Mouse (Mus musculus) hindbrain, embryonic 10.5 days (tissue): ENCODE data around the gene Ezh2. TPM values are rescaled to one million over a fixed set of nuclear protein-coding genes. Genes with fewer than 3 reads are reported as not detected.

Experiments used
- DNase-seq: peaks from one replicate; pipeline ENCODE4 v3.0.0-alpha.2; 2017; ENCODE audit warnings: low spot score
- H3K27ac ChIP-seq: fragments of 300-500 bp; sonication (generic); 2 replicates; pipeline ENCODE4 v1.5.1; 2016; ENCODE audit warnings: mild to moderate bottlenecking, moderate library complexity
- H3K27me3 ChIP-seq: fragments of 300-500 bp; sonication (generic); 2 replicates; pipeline ENCODE4 v1.6.1; 2016; ENCODE audit warnings: mild to moderate bottlenecking; ENCODE audit not compliant: poor library complexity, insufficient read depth, severe bottlenecking
- H3K36me3 ChIP-seq: fragments of 300-500 bp; sonication (generic); 2 replicates; pipeline ENCODE4 v1.6.1; 2016; ENCODE audit warnings: mild to moderate bottlenecking, moderate library complexity
- H3K4me1 ChIP-seq: fragments of 300-500 bp; sonication (generic); replicated peaks from 2 replicates; pipeline ENCODE4 v1.6.1; 2016; ENCODE audit warnings: mild to moderate bottlenecking
- H3K4me3 ChIP-seq: fragments of 300-500 bp; sonication (generic); 2 replicates; pipeline ENCODE4 v1.5.1; 2016; ENCODE audit warnings: mild to moderate bottlenecking, moderate library complexity
- H3K9me3 ChIP-seq: fragments of 300-500 bp; sonication (generic); 2 replicates; pipeline ENCODE4 v1.6.1; 2016; ENCODE audit warnings: mild to moderate bottlenecking, moderate library complexity
- WGBS: fragments of 180-500 bp; shearing (Covaris S2); methylation state at CpG from one replicate; pipeline ENCODE4 v1.1.7; 2016; 5-methylcytosine and 5-hydroxymethylcytosine counted together
- polyA plus RNA-seq: library from polyadenylated mRNA; unstranded; fragments of >200 nt; fragmentation: Nextera tagmentation; extraction: Ambion mirVana; gene quantifications from 2 replicates; pipeline ENCODE4 v1.2.1, GENCODE M21; 2016

Gene Ezh2
- polyA plus RNA-seq, 1 experiment from 2014 or later = 134 TPM

DNA sequence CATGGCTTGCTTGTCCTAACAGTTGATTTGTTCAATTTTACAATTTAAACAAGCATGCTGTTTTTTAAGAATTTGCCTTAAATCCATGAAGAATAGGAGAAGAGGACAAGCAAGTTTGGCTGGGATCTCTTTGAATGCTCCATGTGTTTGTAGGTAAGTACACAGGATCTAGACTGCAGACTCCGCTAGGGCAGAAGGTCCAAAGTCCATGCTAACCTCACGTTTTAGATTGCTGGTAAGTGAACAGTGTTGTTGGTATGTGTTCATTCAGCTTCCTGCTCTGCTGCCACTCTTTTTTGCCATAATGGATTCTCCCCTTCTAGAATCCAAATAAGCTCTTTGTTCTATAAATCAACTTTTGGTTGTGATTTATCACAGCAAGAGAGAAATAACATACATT lies 68.0 kb downstream of the Ezh2 start:
- no peaks in the 10 kb centered on the region for H3K27me3 ChIP-seq
- H3K4me3 ChIP-seq = no peak overlapping the region
- H3K9me3 ChIP-seq = no peaks in the 10 kb centered on the region
- DNase-seq = no peak
- no peaks in the 10 kb centered on the region for H3K4me1 ChIP-seq
- H3K27ac ChIP-seq = no peak overlapping the region
- peaks cover 100% of the 10 kb centered on the region for H3K36me3 ChIP-seq
- WGBS = 84% methylated on average over 2 of the region's 2 CpGs

DNA sequence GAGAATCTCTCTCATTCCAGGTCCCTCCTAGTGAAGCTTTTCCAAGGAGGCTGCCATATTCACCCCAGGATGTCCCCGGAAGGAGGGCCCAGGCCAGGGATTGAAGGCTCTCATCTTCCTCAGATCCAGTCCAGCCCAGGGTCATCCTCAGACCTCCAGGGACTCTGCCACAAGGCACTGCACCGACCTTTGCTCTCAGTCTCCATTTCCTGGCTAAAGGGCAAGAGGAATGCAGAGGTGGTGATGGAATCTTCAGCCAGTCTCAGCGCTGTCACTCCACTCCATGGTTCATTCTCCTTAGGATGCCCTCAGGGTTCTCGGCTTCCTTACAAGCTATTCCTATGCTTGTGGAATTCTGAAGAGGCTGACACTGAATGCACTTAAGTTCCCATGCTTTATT lies 68.7 kb downstream of the Ezh2 start:
- Histone ChIP-seq H3K4me1 (no peaks in the 10 kb centered on the region), H3K27me3 (no peaks in the 10 kb centered on the region), H3K9me3 (no peaks in the 10 kb centered on the region), H3K4me3 (no peak overlapping the region), H3K27ac (no peak overlapping the region), H3K36me3 (peaks cover 100% of the 10 kb centered on the region)
- DNase-seq = no peak
- WGBS = 76% methylated on average over 4 of the region's 4 CpGs

DNA sequence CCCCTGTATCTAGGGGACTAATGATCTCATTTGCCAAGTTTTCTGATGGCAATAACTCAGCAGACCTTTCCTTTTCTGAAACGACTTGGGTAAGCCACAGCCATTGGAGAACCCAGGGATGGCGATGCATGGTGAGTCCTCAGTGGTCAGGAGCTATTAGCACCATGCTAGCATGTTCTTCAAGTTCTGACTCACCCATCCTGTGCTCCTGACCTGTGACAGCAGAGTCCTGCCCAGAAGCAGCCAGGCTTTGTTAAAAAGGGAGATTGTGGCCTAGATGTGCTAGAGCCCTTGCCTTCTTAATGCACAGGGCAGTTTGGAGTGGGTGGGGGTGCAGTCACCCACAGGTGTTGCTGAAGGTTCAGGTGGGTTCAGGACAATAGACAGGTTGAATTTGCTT lies 70.1 kb downstream of the Ezh2 start:
- Histone ChIP-seq H3K4me1 (no peaks in the 10 kb centered on the region), H3K36me3 (peaks cover 100% of the 10 kb centered on the region), H3K4me3 (no peak overlapping the region), H3K27ac (no peak overlapping the region), H3K9me3 (no peaks in the 10 kb centered on the region), H3K27me3 (no peaks in the 10 kb centered on the region)
- DNase-seq = no peak
- WGBS = 89% methylated on average over 2 of the region's 2 CpGs

DNA sequence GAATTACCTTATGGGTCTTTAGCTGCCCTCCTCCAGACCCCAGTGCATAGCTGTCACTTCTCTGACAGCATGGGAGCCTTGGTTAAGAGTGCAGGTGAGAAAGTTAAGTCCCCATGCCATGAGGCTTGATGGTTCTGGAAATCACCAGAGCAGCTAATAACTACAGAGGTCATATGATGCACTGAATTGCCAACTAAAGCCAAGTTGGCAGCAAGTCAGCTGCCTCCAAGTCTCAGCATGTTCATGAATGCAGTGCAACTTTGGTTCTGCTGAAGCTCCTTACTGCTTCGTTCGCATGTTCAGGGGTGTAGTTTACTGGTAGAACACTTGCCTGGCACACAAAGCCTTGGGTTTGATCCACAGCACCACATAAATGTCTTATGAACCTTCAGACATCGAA lies 72.7 kb downstream of the Ezh2 start:
- Histone ChIP-seq H3K27me3 (no peaks in the 10 kb centered on the region), H3K4me1 (no peaks in the 10 kb centered on the region), H3K36me3 (peaks cover 100% of the 10 kb centered on the region), H3K4me3 (no peak overlapping the region), H3K9me3 (no peaks in the 10 kb centered on the region), H3K27ac (no peak overlapping the region)
- 95% methylated on average over 3 of the region's 3 CpGs for WGBS
- DNase-seq = no peak

DNA sequence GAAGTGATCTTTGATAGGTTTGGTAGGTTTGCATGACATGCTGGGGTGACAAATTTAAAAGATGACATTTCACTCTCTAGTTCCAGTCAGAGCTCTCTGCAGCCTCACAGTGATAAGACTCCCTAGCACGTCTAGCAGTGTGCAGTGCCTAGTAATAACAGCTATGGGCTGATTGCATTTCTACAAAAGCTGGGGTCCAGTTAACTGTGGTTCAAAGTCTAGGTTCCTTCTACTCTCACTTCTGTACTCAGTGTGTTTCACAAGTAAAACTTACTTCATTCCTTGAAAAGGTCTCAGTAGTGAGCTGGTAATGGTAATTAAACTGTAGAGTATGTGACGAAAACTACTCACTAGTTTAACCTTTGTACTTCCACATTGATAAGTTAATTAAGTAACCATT lies 75.1 kb downstream of the Ezh2 start:
- WGBS = 95% methylated on average over 2 of the region's 2 CpGs
- Histone ChIP-seq H3K36me3 (peaks cover 100% of the 10 kb centered on the region), H3K9me3 (no peaks in the 10 kb centered on the region), H3K4me3 (no peak overlapping the region), H3K27ac (no peak overlapping the region), H3K27me3 (no peaks in the 10 kb centered on the region), H3K4me1 (no peaks in the 10 kb centered on the region)
- DNase-seq = no peak

DNA sequence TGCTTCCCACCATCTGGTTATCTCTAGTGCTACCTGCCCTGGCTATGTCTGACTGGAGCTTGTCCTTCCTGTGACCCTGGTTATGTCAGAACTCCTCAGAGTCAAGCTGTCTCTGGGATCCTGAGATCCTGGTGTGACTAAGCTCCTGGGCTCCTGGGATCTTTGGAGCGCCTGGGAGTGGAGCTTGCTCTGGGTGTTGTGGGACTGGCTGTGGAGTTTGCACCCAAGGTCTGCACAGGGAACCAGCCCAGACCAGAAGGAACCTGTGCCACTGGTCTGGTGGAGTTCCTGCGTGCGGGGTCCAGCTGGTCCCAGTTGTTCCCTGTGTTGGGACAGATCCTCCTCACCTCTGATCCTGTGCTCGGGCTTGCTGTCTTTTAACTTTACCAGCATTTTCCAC lies 100.6 kb downstream of the Ezh2 start:
- Histone ChIP-seq H3K27me3 (no peaks in the 10 kb centered on the region), H3K4me3 (no peak overlapping the region), H3K4me1 (no peaks in the 10 kb centered on the region), H3K36me3 (peaks cover 28% of the 10 kb centered on the region; the same call in 1 of the 2 replicates), H3K27ac (no peak overlapping the region), H3K9me3 (no peaks in the 10 kb centered on the region)
- WGBS = 93% methylated on average over 4 of the region's 4 CpGs
- DNase-seq = no peak

DNA sequence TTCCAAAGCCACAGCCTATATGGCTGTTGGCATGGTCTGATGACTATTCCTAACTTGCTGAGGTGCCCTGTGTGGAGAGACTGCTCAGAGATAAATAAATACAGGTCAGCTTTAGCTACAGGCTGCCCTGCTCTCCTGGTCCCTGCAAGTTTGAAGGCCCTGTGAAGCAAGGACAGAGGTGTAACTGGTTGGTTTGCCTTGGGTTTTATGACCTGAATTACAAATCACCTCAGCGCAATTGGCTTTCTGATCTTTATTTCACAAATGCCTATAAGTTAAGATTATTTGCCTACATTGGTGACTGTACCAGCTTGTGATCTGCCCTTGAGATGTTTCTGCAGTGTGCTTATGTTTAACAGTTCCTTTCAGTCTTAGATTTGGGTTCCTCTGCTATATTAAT lies 113.1 kb downstream of the Ezh2 start:
- H3K4me3 ChIP-seq = no peak overlapping the region
- H3K27ac ChIP-seq = no peak overlapping the region
- H3K9me3 ChIP-seq = no peaks in the 10 kb centered on the region
- H3K4me1 ChIP-seq = no peaks in the 10 kb centered on the region
- no peak for DNase-seq
- peaks cover 29% of the 10 kb centered on the region for H3K36me3 ChIP-seq
- 94% methylated on average over 1 of the region's 1 CpGs for whole genome bisulfite sequencing
- no peaks in the 10 kb centered on the region for H3K27me3 ChIP-seq

Other genes with a start within 250 kb of the Ezh2 start
- gene Cul1, start 141.9 kb downstream of the Ezh2 start, polyA plus RNA-seq = 136 and 196 TPM in 2 replicates
- gene Pdia4, start 218.1 kb upstream of the Ezh2 start, polyA plus RNA-seq = 242 and 299 TPM in 2 replicates
- 7.0 TPM in 2 replicates for gene Zfp786, start 235.5 kb upstream of the Ezh2 start, polyA plus RNA-seq
- gene Zfp398, start 240.3 kb upstream of the Ezh2 start, polyA plus RNA-seq = 8.1 and 9.7 TPM in 2 replicates